Mouse (Mus musculus) thymus, postnatal 14 days (tissue): Measurements from ENCODE around the gene Gm20747.
"Not testable (repeated sequence)": the region's sequence is repeated elsewhere in the genome, so short reads cannot be mapped to it uniquely, and the experiment has no call there.

Experiments used
- DNase-seq: peaks from one replicate; pipeline ENCODE4 v3.0.0; 2021

The Gm20747 gene

GRCm38 (mm10) chrY:53418191-53418590, at the start of gene Gm20747:
Gene Gm20747 (minus strand): TSS chrY:53418291.
- DNase-seq, result not testable (repeated sequence)
